In the genomic region with DNA sequence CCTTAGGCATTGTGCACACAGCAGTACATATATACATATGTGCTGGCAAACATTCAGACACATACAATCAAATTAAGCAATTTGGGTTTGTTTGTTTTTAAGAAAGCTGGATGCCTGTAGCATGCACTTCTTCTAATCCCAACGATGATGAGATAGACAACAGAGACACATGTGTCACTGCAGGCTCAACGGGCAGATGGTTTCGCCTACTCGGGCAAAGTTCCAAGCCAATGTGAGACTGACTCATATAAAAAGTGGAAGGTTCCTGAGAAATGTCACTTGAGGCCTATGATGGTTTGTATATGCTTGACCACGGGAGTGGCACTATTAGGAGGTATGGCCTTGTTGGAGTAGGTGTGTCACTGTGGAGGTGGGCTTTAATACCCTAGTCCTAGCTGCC, we compare ENCODE assay signal across 14 mouse cellular contexts. TPM values are rescaled to one million over a fixed set of nuclear protein-coding genes. Genes with fewer than 3 reads are reported as not detected.
A peak's percentile ranks its signal among the peaks of the same experiment; 100 is the strongest.
DNase-seq lines count a peak whose midpoint lies in the region; ATAC-seq and TF ChIP-seq lines count a peak whose summit lies in the region.
"Had no signal": no experiment of that assay in that cellular context is flagged by ENCODE, and none has a peak within 500 bp of the region (broad histone marks: within the 10 kb centered on the region; RNA-seq: fewer than 3 reads in every experiment).

No protein-coding gene starts in this region.

- H3K27ac ChIP-seq in forebrain, embryonic 10.5 days, result no peak overlapping the region
- H3K27ac ChIP-seq in heart, adult 2 months, result no peak overlapping the region
- H3K27ac ChIP-seq: embryonic facial prominence, embryonic 15.5 days; limb, embryonic 13.5 days; neural tube, embryonic 13.5 days had no signal

- no peak for TF ChIP-seq POLR2A in heart, adult 2 months (IDR thresholded peaks at IDR 0.05; ENCODE audit: insufficient read depth, low read depth, low read length)

- no peaks in the 10 kb centered on the region for H3K79me2 ChIP-seq in heart, adult 2 months (replicated peaks; ENCODE audit: control insufficient read depth, insufficient read depth, low read length)

- peaks cover 18% of the 10 kb centered on the region for H3K27me3 ChIP-seq in forebrain, embryonic 10.5 days (ENCODE audit: poor library complexity, severe bottlenecking)
- H3K27me3 ChIP-seq in heart, adult 2 months (ENCODE audit: control insufficient read depth, insufficient read depth, low read length), result no peaks in the 10 kb centered on the region

- no peak for DNase-seq in frontal cortex, postnatal 14 days (ENCODE audit: low spot score in 2 of 2)
- peak; percentile 28 for DNase-seq in right cerebral cortex, postnatal 14 days
- no peak for DNase-seq in right cerebral cortex, postnatal 4 days
- peak; percentile 45 for DNase-seq in cerebellum, adult 9-11 months
- no peak for DNase-seq in forebrain, embryonic 10.5 days (ENCODE audit: extremely low spot score, low spot score)
- no peak for DNase-seq in lung, adult 18-20 months
- no peak for DNase-seq in heart, adult 2 months
- DNase-seq: kidney, postnatal 10 days; lung, embryonic 14.5 days had no signal

- peak; percentile 52; the same call in 1 of the 2 replicates for ATAC-seq in frontal cortex, adult (ENCODE audit: low TSS enrichment)
- ATAC-seq: CD4-positive, CD25-positive, alpha-beta regulatory T cell, adult 4 months had no signal

- TF ChIP-seq CTCF in heart, adult 2 months (IDR thresholded peaks at IDR 0.05), result no peak

- no peak for TF ChIP-seq EP300 in heart, adult 2 months (IDR thresholded peaks at IDR 0.05; ENCODE audit: insufficient read depth, low read depth, low read length)

- H3K4me1 ChIP-seq in forebrain, embryonic 10.5 days, result 0 out of 2 replicates have a peak, but pooled peaks cover 4% of the 10 kb centered on the region
- no peaks in the 10 kb centered on the region for H3K4me1 ChIP-seq in heart, adult 2 months (ENCODE audit: control insufficient read depth, insufficient read depth, low read length)
- H3K4me1 ChIP-seq: embryonic facial prominence, embryonic 15.5 days; limb, embryonic 13.5 days; neural tube, embryonic 13.5 days had no signal

- no peak overlapping the region for H3K9ac ChIP-seq in heart, adult 2 months (ENCODE audit: low read depth, low read length)
- H3K9ac ChIP-seq: embryonic facial prominence, embryonic 15.5 days; limb, embryonic 13.5 days; lung, embryonic 14.5 days; neural tube, embryonic 13.5 days had no signal

- no peaks in the 10 kb centered on the region for H3K9me3 ChIP-seq in forebrain, embryonic 10.5 days
- H3K9me3 ChIP-seq: embryonic facial prominence, embryonic 15.5 days; limb, embryonic 13.5 days; neural tube, embryonic 13.5 days had no signal

- intact Hi-C loops in heart, adult 2 months (cut with DNase I), result no loop called here

- no peak overlapping the region for H3K4me3 ChIP-seq in forebrain, embryonic 10.5 days
- H3K4me3 ChIP-seq in heart, adult 2 months, result no peak overlapping the region
- H3K4me3 ChIP-seq: embryonic facial prominence, embryonic 15.5 days; limb, embryonic 13.5 days; neural tube, embryonic 13.5 days had no signal

- 88% methylated on average over 5 of the region's 5 CpGs for WGBS in forebrain, embryonic 10.5 days
- 59% methylated on average over 5 of the region's 5 CpGs for WGBS in heart, adult 2 months

- H3K36me3 ChIP-seq in forebrain, embryonic 10.5 days (replicated peaks), result no peaks in the 10 kb centered on the region
- no peaks in the 10 kb centered on the region for H3K36me3 ChIP-seq in heart, adult 2 months (ENCODE audit: control insufficient read depth, insufficient read depth, low read length)
- H3K36me3 ChIP-seq: embryonic facial prominence, embryonic 15.5 days; limb, embryonic 13.5 days; neural tube, embryonic 13.5 days had no signal

RNA-seq across cellular contexts. Expression of gene Slc41a2, which starts 5.5 kb away (rescaled TPM):
- 0.18 and 0.36 TPM in 2 replicates for polyA plus RNA-seq in forebrain, embryonic 10.5 days (2016; fragmentation: Nextera tagmentation; extraction: Ambion mirVana)
- 1 to 10 TPM; 1.5 to 2.4 TPM for total RNA-seq in heart, adult 2 months (2021)
- polyA plus RNA-seq in heart, adult 2 months (2012; rRNA removed), result 0.92 and 1.3 TPM in 2 replicates

RNA-seq across cellular contexts. Expression of gene D10Wsu102e, which starts 16.9 kb away (rescaled TPM):
- 1.4 and 1.5 TPM in 2 replicates for polyA plus RNA-seq in forebrain, embryonic 10.5 days (2016; fragmentation: Nextera tagmentation; extraction: Ambion mirVana)
- under 1 TPM; 0.45 to 0.57 TPM for total RNA-seq in heart, adult 2 months (2021)
- 0.14 and 0.26 TPM in 2 replicates for polyA plus RNA-seq in heart, adult 2 months (2012; rRNA removed)

Comparison
In these comparisons a context has a peak if more than half of its experiments do, and no peak if none do; other contexts are left out.
1. DNase-seq: peak in right cerebral cortex, postnatal 14 days (single experiment) and cerebellum, adult 9-11 months (single experiment); none in frontal cortex, postnatal 14 days (0 of 2), right cerebral cortex, postnatal 4 days (single experiment), forebrain, embryonic 10.5 days (single experiment), lung, adult 18-20 months (0 of 2) and heart, adult 2 months (0 of 2).